Mouse (Mus musculus) megakaryocyte, embryonic 14.5 days (primary cell): Measurements from ENCODE around the gene Gm39115.

Experiments used
- FLI1 ChIP-seq: IDR thresholded peaks from 2 replicates; pipeline ENCODE4 v1.6.1; 2012; ENCODE audit warnings: low read length, inconsistent platforms, mixed read lengths
- GATA1 ChIP-seq: IDR thresholded peaks from 3 replicates; pipeline ENCODE4 v1.6.1; 2012; ENCODE audit warnings: mixed read lengths, low read length, inconsistent platforms, borderline replicate concordance

DNA sequence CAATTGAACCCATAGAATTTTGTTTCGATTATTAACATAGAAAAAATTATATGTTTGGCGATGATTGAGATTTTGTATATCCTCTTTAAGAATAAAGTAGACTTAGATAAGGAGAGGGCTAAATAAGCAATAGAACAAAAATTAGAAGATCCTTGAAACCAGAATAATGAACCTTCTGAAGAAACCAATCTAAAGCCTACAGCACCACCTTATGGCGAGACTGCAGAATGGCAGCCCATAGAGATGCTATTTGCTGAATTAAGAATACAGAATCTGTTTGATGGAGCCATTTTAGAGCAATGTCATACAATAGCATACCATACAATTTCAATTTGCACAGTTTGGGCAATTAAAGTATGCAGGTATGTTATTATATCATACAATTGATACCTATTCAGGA is 34.0 kb upstream of the Gm39115 start:
- TF ChIP-seq GATA1 (no peak), FLI1 (no peak)
